Mouse (Mus musculus): ENCODE data around the gene Rgma.

The Rgma gene

GRCm38 (mm10) chr7:73428525-73428924, 53.2 kb downstream of the Rgma start:
- no peak for DNase-seq (ENCODE audit: low read depth in 1 of 2, low spot score in 2 of 2)

GRCm38 (mm10) chr7:73433637-73434335, 58.5 kb downstream of the Rgma start:
- no peak for DNase-seq (ENCODE audit: low read depth in 1 of 2, low spot score in 2 of 2)

- DNase-seq (ENCODE audit: low read depth in 1 of 2, low spot score in 2 of 2): no peak
These were observed 59.0 kb downstream of the Rgma start for GRCm38 (mm10) chr7:73434336-73434677.

- DNase-seq (ENCODE audit: low read depth in 1 of 2, low spot score in 2 of 2): no peak
These were observed 60.4 kb downstream of the Rgma start for GRCm38 (mm10) chr7:73435685-73436084.

GRCm38 (mm10) chr7:73441802-73442201, 66.5 kb downstream of the Rgma start:
- no peak for DNase-seq (ENCODE audit: low read depth in 1 of 2, low spot score in 2 of 2)

GRCm38 (mm10) chr7:73442246-73442645, 66.9 kb downstream of the Rgma start:
- no peak for DNase-seq (ENCODE audit: low read depth in 1 of 2, low spot score in 2 of 2)

- DNase-seq (ENCODE audit: low read depth in 1 of 2, low spot score in 2 of 2): no peak
These were observed 76.3 kb downstream of the Rgma start for GRCm38 (mm10) chr7:73451594-73451993.

- DNase-seq (ENCODE audit: low read depth in 1 of 2, low spot score in 2 of 2): no peak
These were observed 77.0 kb downstream of the Rgma start for GRCm38 (mm10) chr7:73452187-73452808.

- DNase-seq (ENCODE audit: low read depth in 1 of 2, low spot score in 2 of 2): no peak
These were observed 78.8 kb downstream of the Rgma start for GRCm38 (mm10) chr7:73454113-73454512.

- DNase-seq (ENCODE audit: low read depth in 1 of 2, low spot score in 2 of 2): no peak
These were observed 88.2 kb downstream of the Rgma start for GRCm38 (mm10) chr7:73463546-73463945.

- DNase-seq (ENCODE audit: low read depth in 1 of 2, low spot score in 2 of 2): no peak
These were observed 92.4 kb downstream of the Rgma start for GRCm38 (mm10) chr7:73467741-73468140.

Measured in monocyte, adult 2 months (primary cell).